Mouse (Mus musculus) erythroblast, embryonic 14.5 days (primary cell): Measurements from ENCODE around the gene Tmem131.

Experiments
- GATA1 ChIP-seq: IDR thresholded peaks from 2 replicates; pipeline ENCODE4 v1.6.1; 2012; ENCODE audit warnings: low read length, inconsistent platforms, mixed read lengths
- TAL1 ChIP-seq: IDR thresholded peaks from 3 replicates; pipeline ENCODE4 v1.6.1; 2012; ENCODE audit warnings: low read length, inconsistent platforms, mixed read lengths

DNA sequence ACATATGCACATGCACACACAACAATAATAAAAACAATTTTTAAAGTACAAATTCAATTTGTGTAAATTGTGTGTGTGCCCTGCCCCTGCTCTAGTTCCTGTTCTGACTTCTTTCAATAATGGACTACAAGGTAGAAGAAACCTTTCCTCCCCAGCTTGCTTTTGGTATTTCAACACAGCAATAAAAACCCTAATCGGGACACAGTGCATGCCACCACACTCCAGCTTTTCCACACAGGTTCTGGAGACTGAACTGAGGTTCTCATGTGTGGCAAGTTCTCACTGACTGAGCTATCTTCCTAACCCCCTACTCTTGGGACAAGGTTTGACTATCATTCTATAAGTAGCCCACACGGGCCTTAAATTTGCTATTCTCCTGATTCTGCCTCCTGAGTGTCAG, 43.8 kb downstream of the Tmem131 start:
- TF ChIP-seq GATA1 (no peak), TAL1 (no peak)
